Mouse (Mus musculus) bone marrow macrophage, adult 2 months (primary cell): Measurements from ENCODE around the gene Slc41a2.

Source experiments
- CTCF ChIP-seq: IDR thresholded peaks from 2 replicates; pipeline ENCODE4 v1.5.1; 2012; ENCODE audit warnings: low read depth, mild to moderate bottlenecking, low read length, moderate library complexity
- POLR2A ChIP-seq: IDR thresholded peaks from 2 replicates; pipeline ENCODE4 v1.6.1; 2012; ENCODE audit warnings: mild to moderate bottlenecking, low read depth, low read length, borderline replicate concordance

DNA sequence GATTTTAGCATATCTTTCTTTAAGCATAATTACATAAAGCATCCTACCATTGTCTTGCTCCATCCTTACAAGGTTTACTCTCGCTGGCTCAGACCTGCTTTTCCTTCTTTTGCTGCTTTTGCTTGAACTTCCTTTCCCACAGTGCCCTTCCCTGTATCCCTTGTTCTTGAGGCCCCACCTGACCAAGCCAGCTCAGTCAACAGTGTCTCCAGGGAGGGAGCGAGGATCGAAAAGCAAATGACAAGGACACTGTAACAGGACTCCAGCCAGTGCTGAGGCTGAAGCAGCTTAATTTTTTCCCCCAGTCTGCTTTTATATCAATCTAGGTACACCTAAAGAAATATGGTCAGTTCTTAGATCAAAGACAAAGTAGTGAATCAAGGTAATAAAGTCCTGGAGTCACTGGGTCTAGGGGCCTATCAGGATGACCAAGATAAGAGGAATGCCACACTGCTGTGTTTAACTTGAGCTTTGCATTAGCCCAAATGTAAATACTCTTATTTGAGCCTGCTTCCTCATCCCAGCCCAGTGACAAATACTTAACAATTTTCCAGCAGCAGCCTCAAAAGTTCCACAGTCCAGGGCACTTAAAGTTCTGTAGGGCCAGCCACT, 36.5 kb upstream of the Slc41a2 start:
- TF ChIP-seq POLR2A: no peak
- TF ChIP-seq CTCF: no peak
